Mouse (Mus musculus): ENCODE measurements around the gene Nutf2-ps1. TPM values are rescaled to one million over a fixed set of nuclear protein-coding genes. Genes with fewer than 3 reads are reported as not detected.
A peak's percentile ranks its signal among the peaks of the same experiment; 100 is the strongest.

Nutf2-ps1 gene
- polyA plus RNA-seq, 1 experiment from 2014 or later = 459 TPM

- Histone ChIP-seq H3K36me3 (no peaks in the 10 kb centered on the region), H3K27ac (no peak overlapping the region), H3K9ac (replicated peaks) (no peak overlapping the region), H3K9me3 (no peaks in the 10 kb centered on the region; the same call in 1 of the 2 replicates), H3K4me1 (replicated peaks) (no peaks in the 10 kb centered on the region), H3K4me2 (no peak overlapping the region), H3K4me3 (replicated peaks) (no peak overlapping the region), H3K27me3 (no peaks in the 10 kb centered on the region)
- WGBS = 45% methylated on average over 11 of the region's 11 CpGs
- no peak for ATAC-seq (ENCODE audit: insufficient number of reproducible peaks, insufficient read depth, low FRiP score, low TSS enrichment, low read depth)
Observed at GRCm38 (mm10) chr19:53567864-53568263, 21.0 kb downstream of the Nutf2-ps1 start.

- no peaks in the 10 kb centered on the region; the same call in 1 of the 2 replicates for H3K9me3 ChIP-seq
- no peak overlapping the region for H3K27ac ChIP-seq
- no peak overlapping the region for H3K4me3 ChIP-seq (replicated peaks)
- ATAC-seq (ENCODE audit: insufficient number of reproducible peaks, insufficient read depth, low FRiP score, low TSS enrichment, low read depth) = no peak
- 92% methylated on average over 14 of the region's 14 CpGs for WGBS
- H3K4me1 ChIP-seq (replicated peaks) = no peaks in the 10 kb centered on the region
- H3K9ac ChIP-seq (replicated peaks) = no peak overlapping the region
- H3K27me3 ChIP-seq = no peaks in the 10 kb centered on the region
- H3K4me2 ChIP-seq = no peak overlapping the region
- no peaks in the 10 kb centered on the region for H3K36me3 ChIP-seq
Observed at GRCm38 (mm10) chr19:53565565-53566277, 23.1 kb downstream of the Nutf2-ps1 start.

GRCm38 (mm10) chr19:53564174-53564573, 24.7 kb downstream of the Nutf2-ps1 start:
- Histone ChIP-seq H3K27me3 (no peaks in the 10 kb centered on the region), H3K36me3 (no peaks in the 10 kb centered on the region), H3K4me1 (replicated peaks) (no peaks in the 10 kb centered on the region), H3K4me2 (no peak overlapping the region), H3K4me3 (replicated peaks) (no peak overlapping the region), H3K27ac (no peak overlapping the region), H3K9me3 (no peaks in the 10 kb centered on the region; the same call in 1 of the 2 replicates), H3K9ac (replicated peaks) (no peak overlapping the region)
- no peak for ATAC-seq (ENCODE audit: insufficient number of reproducible peaks, insufficient read depth, low FRiP score, low TSS enrichment, low read depth)
- 53% methylated on average over 4 of the region's 4 CpGs for WGBS

- WGBS = 82% methylated on average over 3 of the region's 3 CpGs
- Histone ChIP-seq H3K4me2 (no peak overlapping the region), H3K36me3 (no peaks in the 10 kb centered on the region), H3K9me3 (no peaks in the 10 kb centered on the region; the same call in 1 of the 2 replicates), H3K27ac (no peak overlapping the region), H3K9ac (replicated peaks) (no peak overlapping the region), H3K4me3 (replicated peaks) (no peak overlapping the region), H3K4me1 (replicated peaks) (peaks cover 14% of the 10 kb centered on the region), H3K27me3 (no peaks in the 10 kb centered on the region; the same call in 1 of the 2 replicates)
- ATAC-seq (ENCODE audit: insufficient number of reproducible peaks, insufficient read depth, low FRiP score, low TSS enrichment, low read depth) = no peak
Observed at GRCm38 (mm10) chr19:53560436-53560835, 28.4 kb downstream of the Nutf2-ps1 start.

- Histone ChIP-seq H3K4me2 (peak overlapping the region; percentile 55), H3K9me3 (no peaks in the 10 kb centered on the region), H3K36me3 (no peaks in the 10 kb centered on the region), H3K9ac (replicated peaks) (0 out of 2 replicates have a peak overlapping the region, but pooled peaks have one; percentile 34), H3K4me3 (replicated peaks) (peak overlapping the region; percentile 26), H3K27me3 (no peaks in the 10 kb centered on the region; the same call in 1 of the 2 replicates), H3K4me1 (replicated peaks) (peaks cover 14% of the 10 kb centered on the region), H3K27ac (no peak overlapping the region)
- ATAC-seq (ENCODE audit: insufficient number of reproducible peaks, insufficient read depth, low FRiP score, low TSS enrichment, low read depth) = peak; percentile 70; the same call in 1 of the 2 replicates
- WGBS = 23% methylated on average over 20 of the region's 20 CpGs
Observed at GRCm38 (mm10) chr19:53557267-53557936, 31.5 kb downstream of the Nutf2-ps1 start.

GRCm38 (mm10) chr19:53556841-53557240, 32.0 kb downstream of the Nutf2-ps1 start:
- peak overlapping the region; percentile 55 for H3K4me2 ChIP-seq
- no peaks in the 10 kb centered on the region for H3K9me3 ChIP-seq
- peak; percentile 35; the same call in 1 of the 2 replicates for ATAC-seq (ENCODE audit: insufficient number of reproducible peaks, insufficient read depth, low FRiP score, low TSS enrichment, low read depth)
- H3K27me3 ChIP-seq = no peaks in the 10 kb centered on the region; the same call in 1 of the 2 replicates
- H3K4me3 ChIP-seq (replicated peaks) = peak overlapping the region; percentile 26
- no peak overlapping the region for H3K9ac ChIP-seq (replicated peaks)
- H3K4me1 ChIP-seq (replicated peaks) = peaks cover 14% of the 10 kb centered on the region
- no peak overlapping the region for H3K27ac ChIP-seq
- no peaks in the 10 kb centered on the region for H3K36me3 ChIP-seq
- WGBS = 30% methylated on average over 6 of the region's 6 CpGs

- no peaks in the 10 kb centered on the region; the same call in 1 of the 2 replicates for H3K27me3 ChIP-seq
- H3K9ac ChIP-seq (replicated peaks) = no peak overlapping the region
- H3K4me2 ChIP-seq = no peak overlapping the region
- 73% methylated on average over 5 of the region's 5 CpGs for WGBS
- no peak for ATAC-seq (ENCODE audit: insufficient number of reproducible peaks, insufficient read depth, low FRiP score, low TSS enrichment, low read depth)
- H3K9me3 ChIP-seq = no peaks in the 10 kb centered on the region
- H3K4me1 ChIP-seq (replicated peaks) = peaks cover 14% of the 10 kb centered on the region
- no peaks in the 10 kb centered on the region for H3K36me3 ChIP-seq
- H3K4me3 ChIP-seq (replicated peaks) = no peak overlapping the region
- no peak overlapping the region for H3K27ac ChIP-seq
Observed at GRCm38 (mm10) chr19:53554981-53555616, 33.8 kb downstream of the Nutf2-ps1 start.

GRCm38 (mm10) chr19:53554402-53554801, 34.5 kb downstream of the Nutf2-ps1 start:
- Histone ChIP-seq H3K27ac (no peak overlapping the region), H3K4me2 (no peak overlapping the region), H3K9ac (replicated peaks) (no peak overlapping the region), H3K36me3 (no peaks in the 10 kb centered on the region), H3K9me3 (no peaks in the 10 kb centered on the region), H3K27me3 (no peaks in the 10 kb centered on the region; the same call in 1 of the 2 replicates), H3K4me3 (replicated peaks) (no peak overlapping the region), H3K4me1 (replicated peaks) (peaks cover 14% of the 10 kb centered on the region)
- 86% methylated on average over 11 of the region's 11 CpGs for WGBS
- no peak for ATAC-seq (ENCODE audit: insufficient number of reproducible peaks, insufficient read depth, low FRiP score, low TSS enrichment, low read depth)

- no peak for ATAC-seq (ENCODE audit: insufficient number of reproducible peaks, insufficient read depth, low FRiP score, low TSS enrichment, low read depth)
- H3K4me3 ChIP-seq (replicated peaks) = no peak overlapping the region
- no peak overlapping the region for H3K9ac ChIP-seq (replicated peaks)
- H3K27ac ChIP-seq = no peak overlapping the region
- no peaks in the 10 kb centered on the region; the same call in 1 of the 2 replicates for H3K27me3 ChIP-seq
- peaks cover 11% of the 10 kb centered on the region for H3K4me1 ChIP-seq (replicated peaks)
- H3K36me3 ChIP-seq = no peaks in the 10 kb centered on the region
- WGBS = 45% methylated on average over 6 of the region's 6 CpGs
- H3K4me2 ChIP-seq = no peak overlapping the region
- H3K9me3 ChIP-seq = no peaks in the 10 kb centered on the region
Observed at GRCm38 (mm10) chr19:53552795-53553194, 36.1 kb downstream of the Nutf2-ps1 start.

GRCm38 (mm10) chr19:53552216-53552786, 36.6 kb downstream of the Nutf2-ps1 start:
- ATAC-seq (ENCODE audit: insufficient number of reproducible peaks, insufficient read depth, low FRiP score, low TSS enrichment, low read depth) = no peak
- 27% methylated on average over 10 of the region's 10 CpGs for WGBS
- H3K27ac ChIP-seq = no peak overlapping the region

GRCm38 (mm10) chr19:53550972-53551371, 37.9 kb downstream of the Nutf2-ps1 start:
- H3K36me3 ChIP-seq = no peaks in the 10 kb centered on the region
- H3K4me3 ChIP-seq (replicated peaks) = no peak overlapping the region
- no peak overlapping the region for H3K27ac ChIP-seq
- no peaks in the 10 kb centered on the region for H3K9me3 ChIP-seq
- no peak for ATAC-seq (ENCODE audit: insufficient number of reproducible peaks, insufficient read depth, low FRiP score, low TSS enrichment, low read depth)
- H3K9ac ChIP-seq (replicated peaks) = no peak overlapping the region
- H3K4me2 ChIP-seq = no peak overlapping the region
- WGBS = 75% methylated on average over 12 of the region's 12 CpGs
- H3K4me1 ChIP-seq (replicated peaks) = 0 out of 2 replicates have a peak, but pooled peaks cover 5% of the 10 kb centered on the region
- H3K27me3 ChIP-seq = no peaks in the 10 kb centered on the region

More at GRCm38 (mm10) chr19:53552216-53552786, 36.6 kb downstream of the Nutf2-ps1 start:
- Histone ChIP-seq H3K9me3 (no peaks in the 10 kb centered on the region), H3K4me2 (no peak overlapping the region), H3K27me3 (no peaks in the 10 kb centered on the region; the same call in 1 of the 2 replicates), H3K9ac (replicated peaks) (no peak overlapping the region), H3K4me1 (replicated peaks) (peaks cover 11% of the 10 kb centered on the region), H3K4me3 (replicated peaks) (no peak overlapping the region), H3K36me3 (no peaks in the 10 kb centered on the region)
